Mouse (Mus musculus): ENCODE measurements around the gene Ppp4r3a.

- TF ChIP-seq EP300 (IDR thresholded peaks at IDR 0.05; ENCODE audit: low read depth), result no peak
- TF ChIP-seq CTCF (IDR thresholded peaks at IDR 0.05; ENCODE audit: low read depth), result no peak
These were observed 6.5 kb upstream of the Ppp4r3a start for GRCm38 (mm10) chr12:101089955-101090354.
